ENCODE assay signal across 8 mouse cellular contexts in genomic region chr17:56425941-56426340, GRCm38 (mm10). TPM values are rescaled to one million over a fixed set of nuclear protein-coding genes. Genes with fewer than 3 reads are reported as not detected.
DNase-seq lines count a peak whose midpoint lies in the region; ATAC-seq and TF ChIP-seq lines count a peak whose summit lies in the region.

No protein-coding gene starts in this region.

- H3K4me2 ChIP-seq in kidney, embryonic 15.5 days = peak overlapping the region; percentile 95
- peak overlapping the region; percentile 87 for H3K4me2 ChIP-seq in embryonic facial prominence, embryonic 12.5 days (replicated peaks)
- H3K4me2 ChIP-seq in intestine, embryonic 15.5 days (replicated peaks) = peak overlapping the region; percentile 90

- peak overlapping the region; percentile 81; the same call in 1 of the 2 replicates for H3K27ac ChIP-seq in kidney, embryonic 15.5 days
- no peak overlapping the region for H3K27ac ChIP-seq in kidney, adult 2 months (ENCODE audit: insufficient read depth, low read depth, low read length)
- H3K27ac ChIP-seq in embryonic facial prominence, embryonic 12.5 days = peak overlapping the region; percentile 80
- peak overlapping the region; percentile 51; the same call in 1 of the 2 replicates for H3K27ac ChIP-seq in intestine, embryonic 15.5 days

- peak overlapping the region; percentile 64 for H3K9ac ChIP-seq in kidney, embryonic 15.5 days
- peak overlapping the region; percentile 68 for H3K9ac ChIP-seq in embryonic facial prominence, embryonic 12.5 days
- H3K9ac ChIP-seq in intestine, embryonic 15.5 days = peak overlapping the region; percentile 61

- no peak for ATAC-seq in kidney, embryonic 15.5 days (replicated peaks; ENCODE audit: low FRiP score)
- ATAC-seq in embryonic facial prominence, embryonic 12.5 days (ENCODE audit: insufficient number of reproducible peaks, insufficient read depth, low FRiP score, low TSS enrichment) = no peak; the same call in 1 of the 2 replicates
- no peak for ATAC-seq in intestine, embryonic 15.5 days
- no peak for ATAC-seq in CD4-positive, CD25-positive, alpha-beta regulatory T cell, adult 4 months

- no peaks in the 10 kb centered on the region for H3K27me3 ChIP-seq in kidney, embryonic 15.5 days
- no peaks in the 10 kb centered on the region for H3K27me3 ChIP-seq in kidney, adult 2 months (replicated peaks; ENCODE audit: control insufficient read depth, insufficient read depth, low read length)
- H3K27me3 ChIP-seq in embryonic facial prominence, embryonic 12.5 days = no peaks in the 10 kb centered on the region
- H3K27me3 ChIP-seq in intestine, embryonic 15.5 days (replicated peaks) = no peaks in the 10 kb centered on the region

- no peak for TF ChIP-seq CTCF in kidney, adult 2 months (conservative IDR thresholded peaks at IDR 0.05; ENCODE audit: insufficient read depth, insufficient read length, low read depth, low read length)

- H3K4me1 ChIP-seq in kidney, embryonic 15.5 days = peaks cover 19% of the 10 kb centered on the region
- H3K4me1 ChIP-seq in kidney, adult 2 months (ENCODE audit: control insufficient read depth, insufficient read depth, low read length) = no peaks in the 10 kb centered on the region
- peaks cover 18% of the 10 kb centered on the region; the same call in 1 of the 2 replicates for H3K4me1 ChIP-seq in embryonic facial prominence, embryonic 12.5 days
- H3K4me1 ChIP-seq in intestine, embryonic 15.5 days (replicated peaks) = peaks cover 14% of the 10 kb centered on the region

- no peak for DNase-seq in kidney, adult 2 months
- peak; percentile 25 for DNase-seq in naive thymus-derived CD4-positive, alpha-beta T cell, adult 2 months (ENCODE audit: low read depth)
- no peak for DNase-seq in frontal cortex, postnatal 14 days (ENCODE audit: low spot score in 2 of 2)
- DNase-seq in retina, postnatal 1 day = no peak

- H3K4me3 ChIP-seq in kidney, embryonic 15.5 days (replicated peaks) = peak overlapping the region; percentile 56
- no peak overlapping the region; the same call in 1 of the 2 replicates for H3K4me3 ChIP-seq in kidney, adult 2 months (ENCODE audit: insufficient read depth, low read depth, low read length)
- H3K4me3 ChIP-seq in embryonic facial prominence, embryonic 12.5 days = peak overlapping the region; percentile 46
- peak overlapping the region; percentile 52 for H3K4me3 ChIP-seq in intestine, embryonic 15.5 days (replicated peaks)

- H3K36me3 ChIP-seq in kidney, embryonic 15.5 days = peaks cover 76% of the 10 kb centered on the region
- no peaks in the 10 kb centered on the region for H3K36me3 ChIP-seq in kidney, adult 2 months (ENCODE audit: control insufficient read depth, insufficient read depth, low read length)
- H3K36me3 ChIP-seq in embryonic facial prominence, embryonic 12.5 days = peaks cover 62% of the 10 kb centered on the region
- H3K36me3 ChIP-seq in intestine, embryonic 15.5 days = peaks cover 35% of the 10 kb centered on the region

- WGBS in kidney, embryonic 15.5 days = 40% methylated on average over 3 of the region's 3 CpGs
- WGBS in kidney, adult 2 months = 40% methylated on average over 3 of the region's 3 CpGs
- 32% methylated on average over 3 of the region's 3 CpGs for WGBS in embryonic facial prominence, embryonic 12.5 days
- whole genome bisulfite sequencing in intestine, embryonic 15.5 days = 36% methylated on average over 3 of the region's 3 CpGs

- H3K9me3 ChIP-seq in kidney, embryonic 15.5 days (replicated peaks) = no peaks in the 10 kb centered on the region
- no peaks in the 10 kb centered on the region for H3K9me3 ChIP-seq in embryonic facial prominence, embryonic 12.5 days
- no peaks in the 10 kb centered on the region for H3K9me3 ChIP-seq in intestine, embryonic 15.5 days

- no peak for TF ChIP-seq POLR2A in kidney, adult 2 months (IDR thresholded peaks at IDR 0.05; ENCODE audit: low read depth, low read length)

RNA-seq across cellular contexts. Expression of gene Ptprs, which starts 50.3 kb away (rescaled TPM):
- polyA plus RNA-seq in kidney, embryonic 15.5 days (2015; fragmentation: Nextera tagmentation; extraction: Ambion mirVana) = 81.5 and 95.6 TPM in 2 replicates
- 38.8 and 48.0 TPM in 2 replicates for polyA plus RNA-seq in kidney, adult 2 months (2012; rRNA removed)
- 158 and 167 TPM in 2 replicates for polyA plus RNA-seq in embryonic facial prominence, embryonic 12.5 days (2016; fragmentation: Nextera tagmentation; extraction: Ambion mirVana)
- polyA plus RNA-seq in intestine, embryonic 15.5 days (2015; fragmentation: Nextera tagmentation; extraction: Ambion mirVana) = 56.3 and 56.8 TPM in 2 replicates
- polyA plus RNA-seq in CD4-positive, CD25-positive, alpha-beta regulatory T cell, adult 4 months (2017; shearing (Covaris generic)) = 1 to 10 TPM; 5.5 to 8.9 TPM
